Mouse (Mus musculus) intestine, embryonic 14.5 days (tissue): Measurements from ENCODE around the gene Tbc1d25. TPM values are rescaled to one million over a fixed set of nuclear protein-coding genes. Genes with fewer than 3 reads are reported as not detected.

Source experiments
- ATAC-seq: fragments of 200-750 bp; cut with Nextera tagmentation; replicated peaks from 2 replicates; pipeline ENCODE4 v1.8.0; 2017; ENCODE audit warnings: low read depth, moderate number of reproducible peaks, moderate TSS enrichment, moderate library complexity; ENCODE audit not compliant: low FRiP score, low TSS enrichment
- DNase-seq: peaks from one replicate; pipeline ENCODE4 v3.0.0-alpha.2; 2018; ENCODE audit warnings: low spot score
- H3K27ac ChIP-seq: fragments of 300-500 bp; sonication (generic); 2 replicates; pipeline ENCODE4 v1.5.1; 2014; ENCODE audit warnings: low read depth, mild to moderate bottlenecking, control low read depth
- H3K27me3 ChIP-seq: fragments of 300-500 bp; sonication (generic); replicated peaks from 2 replicates; pipeline ENCODE4 v1.6.1; 2014; ENCODE audit warnings: low read length, control low read depth; ENCODE audit not compliant: control insufficient read depth, insufficient read depth
- H3K36me3 ChIP-seq: fragments of 300-500 bp; sonication (generic); 2 replicates; pipeline ENCODE4 v1.6.1; 2014; ENCODE audit warnings: low read length, control low read depth; ENCODE audit not compliant: control insufficient read depth, insufficient read depth
- H3K4me1 ChIP-seq: fragments of 300-500 bp; sonication (generic); replicated peaks from 2 replicates; pipeline ENCODE4 v1.6.1; 2014; ENCODE audit warnings: low read length, control low read depth, mixed read lengths; ENCODE audit not compliant: control insufficient read depth, insufficient read depth
- H3K4me2 ChIP-seq: fragments of 300-500 bp; sonication (generic); 2 replicates; pipeline ENCODE4 v1.6.1; 2014; ENCODE audit warnings: low read length
- H3K4me3 ChIP-seq: fragments of 300-500 bp; sonication (generic); 2 replicates; pipeline ENCODE4 v1.5.1; 2014; ENCODE audit warnings: low read depth, low read length, control low read depth, mixed read lengths
- H3K9ac ChIP-seq: fragments of 300-500 bp; sonication (generic); 2 replicates; pipeline ENCODE4 v1.6.1; 2014; ENCODE audit warnings: mild to moderate bottlenecking, low read length
- H3K9me3 ChIP-seq: fragments of 300-500 bp; sonication (generic); 2 replicates; pipeline ENCODE4 v1.6.1; 2016; ENCODE audit warnings: low read length, control low read depth; ENCODE audit not compliant: control insufficient read depth
- WGBS: fragments of 180-500 bp; shearing (Covaris S2); extraction: QIAGEN DNeasy Blood & Tissue Kit; methylation state at CpG from one replicate; pipeline ENCODE4 v1.1.7; 2014; 5-methylcytosine and 5-hydroxymethylcytosine counted together
- polyA plus RNA-seq: library from polyadenylated mRNA; unstranded; fragments of >200 nt; fragmentation: Nextera tagmentation; extraction: Ambion mirVana; gene quantifications from 2 replicates; pipeline ENCODE4 v1.2.1, GENCODE M21; 2014

Tbc1d25 gene
- polyA plus RNA-seq, 1 experiment from 2014 or later = 13.2 TPM

GRCm38 (mm10) chrX:8163076-8163475, 12.9 kb downstream of the Tbc1d25 start:
- Histone ChIP-seq H3K9ac (no peak overlapping the region), H3K4me3 (no peak overlapping the region), H3K9me3 (no peaks in the 10 kb centered on the region), H3K27ac (no peak overlapping the region), H3K27me3 (no peaks in the 10 kb centered on the region), H3K4me2 (no peak overlapping the region), H3K4me1 (no peaks in the 10 kb centered on the region), H3K36me3 (no peaks in the 10 kb centered on the region)
- WGBS = 82% methylated on average over 5 of the region's 5 CpGs
- no peak for DNase-seq
- ATAC-seq = no peak

- peak; percentile 95 for ATAC-seq
- no peaks in the 10 kb centered on the region for H3K9me3 ChIP-seq
- H3K4me3 ChIP-seq = peak within 1 kb of the TSS; percentile 54
- peak within 1 kb of the TSS; percentile 58 for H3K4me2 ChIP-seq
- H3K4me1 ChIP-seq = 0 out of 2 replicates have a peak, but pooled peaks cover 2% of the 10 kb centered on the region
- DNase-seq = peak; percentile 78
- H3K27me3 ChIP-seq = no peaks in the 10 kb centered on the region
- H3K9ac ChIP-seq = peak within 1 kb of the TSS; percentile 80
- WGBS = 21% methylated on average over 63 of the region's 65 CpGs
- H3K36me3 ChIP-seq = peaks cover 30% of the 10 kb centered on the region
- H3K27ac ChIP-seq = peak within 1 kb of the TSS; percentile 99
These were observed 30.6 kb downstream of the Tbc1d25 start, which contains the start of gene Rbm3 for GRCm38 (mm10) chrX:8145153-8145991. Gene Rbm3, minus strand, starts transcription at chrX:8145880.

GRCm38 (mm10) chrX:8143750-8144149, 32.2 kb downstream of the Tbc1d25 start:
- Histone ChIP-seq H3K9me3 (no peaks in the 10 kb centered on the region), H3K36me3 (peaks cover 44% of the 10 kb centered on the region), H3K27me3 (no peaks in the 10 kb centered on the region), H3K4me2 (peak overlapping the region; percentile 58), H3K27ac (no peak overlapping the region), H3K4me3 (peak overlapping the region; percentile 54), H3K9ac (peak overlapping the region; percentile 80), H3K4me1 (0 out of 2 replicates have a peak, but pooled peaks cover 2% of the 10 kb centered on the region)
- no peak for DNase-seq
- 76% methylated on average over 7 of the region's 7 CpGs for WGBS
- no peak for ATAC-seq

- H3K9me3 ChIP-seq = no peaks in the 10 kb centered on the region
- H3K27ac ChIP-seq = no peak overlapping the region
- no peak overlapping the region for H3K9ac ChIP-seq
- peaks cover 49% of the 10 kb centered on the region for H3K36me3 ChIP-seq
- ATAC-seq (no peak), DNase-seq (no peak)
- H3K4me2 ChIP-seq = no peak overlapping the region
- H3K4me1 ChIP-seq = 0 out of 2 replicates have a peak, but pooled peaks cover 2% of the 10 kb centered on the region
- H3K4me3 ChIP-seq = no peak overlapping the region
- WGBS = 86% methylated on average over 7 of the region's 7 CpGs
- H3K27me3 ChIP-seq = no peaks in the 10 kb centered on the region
These were observed 33.0 kb downstream of the Tbc1d25 start for GRCm38 (mm10) chrX:8142948-8143347.

GRCm38 (mm10) chrX:8141058-8141457, 34.9 kb downstream of the Tbc1d25 start:
- H3K36me3 ChIP-seq = peaks cover 50% of the 10 kb centered on the region
- H3K27ac ChIP-seq = no peak overlapping the region
- no peak for ATAC-seq
- 0 out of 2 replicates have a peak, but pooled peaks cover 2% of the 10 kb centered on the region for H3K4me1 ChIP-seq
- no peak for DNase-seq
- H3K27me3 ChIP-seq = no peaks in the 10 kb centered on the region
- H3K9me3 ChIP-seq = no peaks in the 10 kb centered on the region
- no peak overlapping the region for H3K4me2 ChIP-seq
- no peak overlapping the region for H3K4me3 ChIP-seq
- WGBS = 78% methylated on average over 3 of the region's 3 CpGs
- no peak overlapping the region for H3K9ac ChIP-seq

- no peak overlapping the region for H3K4me3 ChIP-seq
- no peak overlapping the region for H3K27ac ChIP-seq
- no peak overlapping the region for H3K4me2 ChIP-seq
- 0 out of 2 replicates have a peak, but pooled peaks cover 2% of the 10 kb centered on the region for H3K4me1 ChIP-seq
- DNase-seq (no peak), ATAC-seq (no peak)
- no peaks in the 10 kb centered on the region for H3K27me3 ChIP-seq
- WGBS = 92% methylated on average over 2 of the region's 2 CpGs
- H3K36me3 ChIP-seq = peaks cover 50% of the 10 kb centered on the region
- H3K9me3 ChIP-seq = no peaks in the 10 kb centered on the region
- no peak overlapping the region for H3K9ac ChIP-seq
These were observed 35.5 kb downstream of the Tbc1d25 start for GRCm38 (mm10) chrX:8140446-8140845.

- 37% methylated on average over 1 of the region's 1 CpGs for WGBS
- no peak for ATAC-seq
- Histone ChIP-seq H3K9me3 (no peaks in the 10 kb centered on the region), H3K27ac (no peak overlapping the region), H3K4me1 (0 out of 2 replicates have a peak, but pooled peaks cover 2% of the 10 kb centered on the region), H3K4me3 (no peak overlapping the region), H3K27me3 (no peaks in the 10 kb centered on the region), H3K4me2 (no peak overlapping the region), H3K9ac (no peak overlapping the region), H3K36me3 (peaks cover 50% of the 10 kb centered on the region)
- DNase-seq = no peak
These were observed 36.5 kb downstream of the Tbc1d25 start for GRCm38 (mm10) chrX:8139480-8139879.

- no peak for DNase-seq
- Histone ChIP-seq H3K27ac (no peak overlapping the region), H3K36me3 (peaks cover 25% of the 10 kb centered on the region), H3K4me1 (no peaks in the 10 kb centered on the region), H3K27me3 (no peaks in the 10 kb centered on the region), H3K9me3 (no peaks in the 10 kb centered on the region), H3K4me3 (no peak overlapping the region), H3K9ac (no peak overlapping the region), H3K4me2 (no peak overlapping the region)
- WGBS = 48% methylated on average over 2 of the region's 2 CpGs
- ATAC-seq = no peak
These were observed 40.1 kb downstream of the Tbc1d25 start for GRCm38 (mm10) chrX:8135886-8136285.
